In genomic region chr16:23962401-23962800, GRCm38 (mm10) we compare ENCODE assay signal across 10 mouse cellular contexts. TPM values are rescaled to one million over a fixed set of nuclear protein-coding genes. Genes with fewer than 3 reads are reported as not detected.
DNase-seq lines count a peak whose midpoint lies in the region; ATAC-seq and TF ChIP-seq lines count a peak whose summit lies in the region.
"Had no signal": no experiment of that assay in that cellular context is flagged by ENCODE, and none has a peak within 500 bp of the region (broad histone marks: within the 10 kb centered on the region; RNA-seq: fewer than 3 reads in every experiment).

No protein-coding gene starts in this region.

- no peaks in the 10 kb centered on the region for H3K27me3 ChIP-seq in hindbrain, postnatal 0 days (ENCODE audit: insufficient read depth, low read length)
- H3K27me3 ChIP-seq in hindbrain, embryonic 10.5 days (ENCODE audit: insufficient read depth, poor library complexity, severe bottlenecking): no peaks in the 10 kb centered on the region
- no peaks in the 10 kb centered on the region for H3K27me3 ChIP-seq in limb, embryonic 10.5 days (ENCODE audit: low read depth, poor library complexity, severe bottlenecking)

- intact Hi-C loops in left cerebral cortex, postnatal 36 days (cut with DNase I): no loop called here

- WGBS in hindbrain, postnatal 0 days: 88% methylated on average over 2 of the region's 2 CpGs
- 86% methylated on average over 2 of the region's 2 CpGs for WGBS in hindbrain, embryonic 10.5 days
- WGBS in bone marrow, adult 2 months: 71% methylated on average over 2 of the region's 2 CpGs
- 78% methylated on average over 2 of the region's 2 CpGs for WGBS in limb, embryonic 10.5 days

- H3K36me3 ChIP-seq in hindbrain, postnatal 0 days (ENCODE audit: insufficient read depth, low read length): no peaks in the 10 kb centered on the region
- no peaks in the 10 kb centered on the region for H3K36me3 ChIP-seq in hindbrain, embryonic 10.5 days
- H3K36me3 ChIP-seq in limb, embryonic 10.5 days: no peaks in the 10 kb centered on the region

- H3K4me2 ChIP-seq in hindbrain, postnatal 0 days (ENCODE audit: low read depth, low read length): no peak overlapping the region

- H3K4me3 ChIP-seq in hindbrain, postnatal 0 days (ENCODE audit: low read length): no peak overlapping the region
- H3K4me3 ChIP-seq in hindbrain, embryonic 10.5 days: no peak overlapping the region
- H3K4me3 ChIP-seq in bone marrow, adult 2 months (replicated peaks; ENCODE audit: control insufficient read depth, low read depth, low read length): no peak overlapping the region
- no peak overlapping the region for H3K4me3 ChIP-seq in limb, embryonic 10.5 days

- H3K27ac ChIP-seq in hindbrain, postnatal 0 days: no peak overlapping the region
- no peak overlapping the region for H3K27ac ChIP-seq in hindbrain, embryonic 10.5 days
- H3K27ac ChIP-seq in bone marrow, adult 2 months (ENCODE audit: control insufficient read depth, insufficient read depth, low read depth, low read length, poor library complexity): no peak overlapping the region
- no peak overlapping the region for H3K27ac ChIP-seq in limb, embryonic 10.5 days

- no peak for TF ChIP-seq POLR2A in bone marrow, adult 2 months (IDR thresholded peaks at IDR 0.05; ENCODE audit: borderline replicate concordance, control insufficient read depth, low read depth, low read length)

- peak; percentile 33; the same call in 1 of the 2 replicates for TF ChIP-seq CTCF in hindbrain, postnatal 0 days (IDR thresholded peaks at IDR 0.05; ENCODE audit: low read depth)
- peak; percentile 67 for TF ChIP-seq CTCF in bone marrow, adult 2 months (IDR thresholded peaks at IDR 0.05; ENCODE audit: control insufficient read depth, insufficient read depth, low read length)

- no peak for ATAC-seq in hindbrain, postnatal 0 days
- ATAC-seq in CD4-positive, CD25-positive, alpha-beta regulatory T cell, adult 4 months: peak; percentile 81

- no peaks in the 10 kb centered on the region for H3K9me3 ChIP-seq in hindbrain, postnatal 0 days (ENCODE audit: low read length)
- no peaks in the 10 kb centered on the region for H3K9me3 ChIP-seq in hindbrain, embryonic 10.5 days
- H3K9me3 ChIP-seq in limb, embryonic 10.5 days (replicated peaks): no peaks in the 10 kb centered on the region

- DNase-seq in hindbrain, postnatal 0 days (ENCODE audit: low spot score): no peak
- DNase-seq in hindbrain, embryonic 10.5 days (ENCODE audit: low spot score): no peak
- DNase-seq in lung, postnatal 36 days: peak; percentile 80
- DNase-seq in left cerebral cortex, postnatal 36 days (ENCODE audit: low spot score in 2 of 2): no peak
- no peak for DNase-seq in layer of hippocampus, adult 8-10 months (ENCODE audit: low spot score in 2 of 2)
- DNase-seq in limb, embryonic 10.5 days (ENCODE audit: low spot score): no peak

- H3K4me1 ChIP-seq in hindbrain, postnatal 0 days (ENCODE audit: insufficient read depth, low read length): 0 out of 2 replicates have a peak, but pooled peaks cover 3% of the 10 kb centered on the region
- H3K4me1 ChIP-seq in hindbrain, embryonic 10.5 days (replicated peaks): peaks cover 5% of the 10 kb centered on the region; the same call in 1 of the 2 replicates
- no peaks in the 10 kb centered on the region for H3K4me1 ChIP-seq in bone marrow, adult 2 months (ENCODE audit: control insufficient read depth, insufficient read depth, low read length)
- peaks cover 5% of the 10 kb centered on the region; the same call in 1 of the 2 replicates for H3K4me1 ChIP-seq in limb, embryonic 10.5 days

- H3K9ac ChIP-seq in hindbrain, postnatal 0 days (replicated peaks; ENCODE audit: low read length): no peak overlapping the region

RNA-seq across cellular contexts. Expression of gene Gm37419, which starts 25.9 kb away (rescaled TPM):
- total RNA-seq in hindbrain, postnatal 0 days (2014; rRNA removed): not detected in 2 replicates
- not detected in 2 replicates for polyA plus RNA-seq in hindbrain, postnatal 0 days (2015; fragmentation: Nextera tagmentation; extraction: Ambion mirVana)
- polyA plus RNA-seq in hindbrain, embryonic 10.5 days (2016; fragmentation: Nextera tagmentation; extraction: Ambion mirVana): not detected in 2 replicates
- not detected for polyA plus RNA-seq in CD4-positive, CD25-positive, alpha-beta regulatory T cell, adult 4 months (2017; shearing (Covaris generic))
- not detected in 2 replicates for polyA plus RNA-seq in bone marrow, adult 2 months (2011; ENCODE audit: insufficient read depth, insufficient read length, low replicate concordance, missing spikeins)
- total RNA-seq in left cerebral cortex, postnatal 36 days (2021): not detected
- not detected for total RNA-seq in layer of hippocampus, adult 8-10 months (2022)
- polyA plus RNA-seq in limb, embryonic 10.5 days (2016; fragmentation: Nextera tagmentation; extraction: Ambion mirVana): not detected in 2 replicates
- total RNA-seq: layer of hippocampus, postnatal 10 days had no signal
- polyA plus RNA-seq: brain, embryonic 14.5 days had no signal

RNA-seq across cellular contexts. Expression of gene Bcl6, which starts 26.3 kb away (rescaled TPM):
- total RNA-seq in hindbrain, postnatal 0 days (2014; rRNA removed): 1.8 and 4.6 TPM in 2 replicates
- polyA plus RNA-seq in hindbrain, postnatal 0 days (2015; fragmentation: Nextera tagmentation; extraction: Ambion mirVana): 0.34 and 0.44 TPM in 2 replicates
- 0.16 and 0.19 TPM in 2 replicates for polyA plus RNA-seq in hindbrain, embryonic 10.5 days (2016; fragmentation: Nextera tagmentation; extraction: Ambion mirVana)
- 10 to 100 TPM in 1 of 2 experiments, 1 to 10 TPM in 1; 6.2 to 23.8 TPM for polyA plus RNA-seq in CD4-positive, CD25-positive, alpha-beta regulatory T cell, adult 4 months (2017; shearing (Covaris generic))
- polyA plus RNA-seq in bone marrow, adult 2 months (2011; ENCODE audit: insufficient read depth, insufficient read length, low replicate concordance, missing spikeins): 6.0 and 17.1 TPM in 2 replicates
- 10 to 100 TPM; 26.0 to 30.1 TPM for total RNA-seq in left cerebral cortex, postnatal 36 days (2021)
- total RNA-seq in layer of hippocampus, adult 8-10 months (2022): 10 to 100 TPM; 44.9 to 51.7 (median 49.1) TPM
- polyA plus RNA-seq in limb, embryonic 10.5 days (2016; fragmentation: Nextera tagmentation; extraction: Ambion mirVana): 0.08 and 0.10 TPM in 2 replicates

RNA-seq across cellular contexts. Expression of gene Rtp2, which starts 30.2 kb away (rescaled TPM):
- not detected in 2 replicates for total RNA-seq in hindbrain, postnatal 0 days (2014; rRNA removed)
- 0.24 and 0.25 TPM in 2 replicates for polyA plus RNA-seq in hindbrain, postnatal 0 days (2015; fragmentation: Nextera tagmentation; extraction: Ambion mirVana)
- polyA plus RNA-seq in hindbrain, embryonic 10.5 days (2016; fragmentation: Nextera tagmentation; extraction: Ambion mirVana): not detected in 2 replicates
- polyA plus RNA-seq in CD4-positive, CD25-positive, alpha-beta regulatory T cell, adult 4 months (2017; shearing (Covaris generic)): under 1 TPM; 0.13 to 0.33 TPM
- not detected in 2 replicates for polyA plus RNA-seq in bone marrow, adult 2 months (2011; ENCODE audit: insufficient read depth, insufficient read length, low replicate concordance, missing spikeins)
- total RNA-seq in left cerebral cortex, postnatal 36 days (2021): not detected
- total RNA-seq in layer of hippocampus, adult 8-10 months (2022): under 1 TPM; 0.30 to 0.76 (median 0.47) TPM
- polyA plus RNA-seq in limb, embryonic 10.5 days (2016; fragmentation: Nextera tagmentation; extraction: Ambion mirVana): not detected in 2 replicates
